Mouse (Mus musculus): Measurements from ENCODE around the gene Lrp2.

DNA sequence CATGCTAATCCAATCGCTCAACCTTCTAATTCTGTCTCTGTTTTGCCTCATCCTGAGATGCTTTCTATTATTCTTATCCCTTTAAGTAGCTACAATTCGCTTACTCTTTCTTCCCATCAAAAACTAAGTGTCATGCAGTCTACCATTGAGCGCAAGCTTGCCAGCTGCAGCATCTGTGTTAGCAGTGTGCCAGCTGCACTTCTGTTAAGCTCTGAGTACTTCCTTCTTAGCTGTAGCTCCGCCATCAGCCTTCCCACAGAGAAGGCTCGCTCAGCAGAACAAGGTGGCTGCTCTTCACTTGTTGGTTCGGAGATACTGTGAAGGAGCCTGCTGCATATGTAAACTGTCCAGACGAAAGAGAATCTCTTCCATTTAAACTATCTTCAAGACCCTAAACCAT lies 183.6 kb downstream of the Lrp2 start:
- TF ChIP-seq CTCF (IDR thresholded peaks at IDR 0.05; ENCODE audit: insufficient read depth, low read depth, low read length) = no peak
- no peak for TF ChIP-seq POLR2A (IDR thresholded peaks at IDR 0.05; ENCODE audit: insufficient read depth, low read depth, low read length)
